Mouse (Mus musculus) heart, embryonic 14.5 days (tissue): ENCODE results near the gene Cdca4. TPM values are rescaled to one million over a fixed set of nuclear protein-coding genes. Genes with fewer than 3 reads are reported as not detected.

Source experiments
- ATAC-seq: fragments of 200-750 bp; cut with Nextera tagmentation; 2 replicates; pipeline ENCODE4 v1.8.0; 2017; ENCODE audit warnings: low read depth, moderate TSS enrichment; ENCODE audit not compliant: insufficient number of reproducible peaks, insufficient read depth, low FRiP score
- H3K27ac ChIP-seq, 2 experiments: fragments of 200-500 bp in 1 of 2; fragments of 300-500 bp in 1 of 2; sonication (generic) in 1 of 2; replicated peaks in 1 of 2; 2 replicates each; pipeline ENCODE4 v1.5.1; 2012 to 2014; ENCODE audit warnings: low read depth in 2 of 2, low read length in 2 of 2, control low read depth in 1 of 2, mild to moderate bottlenecking in 1 of 2, mixed read lengths in 1 of 2; ENCODE audit not compliant: control insufficient read depth in 1 of 2, insufficient read depth in 1 of 2
- H3K27me3 ChIP-seq: fragments of 300-500 bp; sonication (generic); 2 replicates; pipeline ENCODE4 v1.6.1; 2014; ENCODE audit warnings: mild to moderate bottlenecking, low read length, control low read depth; ENCODE audit not compliant: control insufficient read depth, insufficient read depth
- H3K36me3 ChIP-seq: fragments of 300-500 bp; sonication (generic); 2 replicates; pipeline ENCODE4 v1.6.1; 2014; ENCODE audit warnings: mild to moderate bottlenecking, control low read depth, low read length, mixed read lengths; ENCODE audit not compliant: control insufficient read depth, insufficient read depth
- H3K4me1 ChIP-seq, 2 experiments: fragments of 200-500 bp in 1 of 2; fragments of 300-500 bp in 1 of 2; sonication (generic) in 1 of 2; 2 replicates each; pipeline ENCODE4 v1.6.1; 2012 to 2014; ENCODE audit warnings: low read length in 2 of 2, control low read depth in 1 of 2, mixed read lengths in 1 of 2; ENCODE audit not compliant: control insufficient read depth in 2 of 2, insufficient read depth in 2 of 2
- H3K4me2 ChIP-seq: fragments of 300-500 bp; sonication (generic); 2 replicates; pipeline ENCODE4 v1.6.1; 2014; ENCODE audit warnings: mild to moderate bottlenecking, low read length
- H3K4me3 ChIP-seq, 2 experiments: fragments of 200-500 bp in 1 of 2; fragments of 300-500 bp in 1 of 2; sonication (generic) in 1 of 2; 2 replicates each; pipeline ENCODE4 v1.5.1; 2012 to 2014; ENCODE audit warnings: low read length in 2 of 2, mild to moderate bottlenecking in 2 of 2, control low read depth in 1 of 2, low read depth in 1 of 2, moderate library complexity in 1 of 2; ENCODE audit not compliant: control insufficient read depth in 1 of 2, insufficient read depth in 1 of 2
- H3K9ac ChIP-seq: fragments of 300-500 bp; sonication (generic); 2 replicates; pipeline ENCODE4 v1.6.1; 2014; ENCODE audit warnings: mild to moderate bottlenecking, low read length
- H3K9me3 ChIP-seq: fragments of 300-500 bp; sonication (generic); 2 replicates; pipeline ENCODE4 v1.6.1; 2016; ENCODE audit warnings: low read length, control low read depth; ENCODE audit not compliant: control insufficient read depth
- WGBS: fragments of 180-500 bp; shearing (Covaris S2); extraction: QIAGEN DNeasy Blood & Tissue Kit; methylation state at CpG from one replicate; pipeline ENCODE4 v1.1.7; 2014; 5-methylcytosine and 5-hydroxymethylcytosine counted together
- polyA plus RNA-seq: library from polyadenylated mRNA; unstranded; fragments of >200 nt; fragmentation: Nextera tagmentation; extraction: Ambion mirVana; gene quantifications from 2 replicates; pipeline ENCODE4 v1.2.1, GENCODE M21; 2014

The Cdca4 gene
- polyA plus RNA-seq, 1 experiment from 2014 or later = 42.0 TPM

DNA sequence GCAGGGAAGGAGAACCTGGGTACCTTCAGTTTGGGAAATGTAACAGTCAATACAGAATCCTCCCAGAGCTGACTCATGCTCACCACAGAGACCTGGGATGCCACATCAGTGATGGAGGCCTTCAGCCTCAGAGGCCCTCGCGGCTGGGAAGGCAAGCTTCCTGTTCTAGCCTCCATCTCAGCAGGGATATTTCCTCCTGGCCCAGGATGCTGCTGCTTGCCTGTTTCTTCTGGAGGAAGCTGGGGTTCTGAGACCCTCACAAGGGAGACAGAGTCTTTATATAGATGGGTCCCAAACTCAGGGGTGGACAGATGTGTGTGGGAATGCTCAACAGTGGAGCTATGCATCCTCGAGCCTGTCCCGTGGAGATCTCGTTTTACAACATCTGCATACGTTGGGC lies 55.2 kb downstream of the Cdca4 start:
- Histone ChIP-seq H3K36me3 (no peaks in the 10 kb centered on the region), H3K9ac (no peak overlapping the region), H3K9me3 (peaks cover 5% of the 10 kb centered on the region), H3K4me3 (no peak overlapping the region), H3K4me2 (no peak overlapping the region; the same call in 1 of the 2 replicates), H3K27me3 (no peaks in the 10 kb centered on the region), H3K4me1 (peaks cover 4 to 8% of the 10 kb centered on the region in 2 experiments; a peak in 1 of 4 replicates), H3K27ac (no peak overlapping the region)
- ATAC-seq = no peak
- WGBS = 79% methylated on average over 6 of the region's 6 CpGs

DNA sequence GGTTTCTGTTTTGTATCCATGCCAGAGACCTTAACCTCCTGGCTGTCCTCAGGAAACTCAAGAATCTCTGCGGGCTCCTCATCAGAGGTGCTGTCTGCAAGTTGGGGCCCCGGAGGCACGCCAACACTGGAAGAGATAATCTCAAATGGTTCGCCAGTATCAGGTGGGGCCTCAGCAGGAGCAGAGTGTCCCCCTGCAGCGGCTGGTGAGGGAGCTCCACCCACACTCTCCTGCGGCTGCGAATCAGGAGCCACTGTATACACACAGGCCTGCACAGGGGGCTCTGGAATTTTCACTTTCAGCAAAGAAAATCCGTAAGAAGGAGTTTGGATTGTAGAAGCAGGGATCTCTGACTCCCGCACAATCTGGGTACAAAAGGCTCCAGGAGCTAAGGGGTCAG lies 55.9 kb downstream of the Cdca4 start:
- peak overlapping the region; percentile 32 for H3K4me2 ChIP-seq

GRCm38 (mm10) chr12:112772306-112772705 lies 56.9 kb downstream of the Cdca4 start:
- H3K36me3 ChIP-seq = no peaks in the 10 kb centered on the region

More for the DNA sequence above, 55.9 kb downstream of the Cdca4 start:
- WGBS = 12% methylated on average over 9 of the region's 9 CpGs
- no peak overlapping the region for H3K4me3 ChIP-seq
- 0 out of 2 replicates have a peak overlapping the region, but pooled peaks have one; percentile 6 for H3K9ac ChIP-seq
- no peaks in the 10 kb centered on the region for H3K36me3 ChIP-seq
- H3K27me3 ChIP-seq = no peaks in the 10 kb centered on the region
- no peak; the same call in 1 of the 2 replicates for ATAC-seq
- peaks cover 5% of the 10 kb centered on the region for H3K9me3 ChIP-seq
- H3K4me1 ChIP-seq = peaks cover 4 to 8% of the 10 kb centered on the region in 2 experiments; a peak in 1 of 4 replicates
- H3K27ac ChIP-seq = no peak overlapping the region

GRCm38 (mm10) chr12:112770396-112770795 lies 58.8 kb downstream of the Cdca4 start:
- Histone ChIP-seq H3K36me3 (no peaks in the 10 kb centered on the region), H3K9ac (no peak overlapping the region), H3K27ac (no peak overlapping the region), H3K27me3 (no peaks in the 10 kb centered on the region), H3K4me2 (no peak overlapping the region), H3K9me3 (peaks cover 1% of the 10 kb centered on the region), H3K4me1 (peaks cover 4 to 8% of the 10 kb centered on the region in 2 experiments; a peak in 1 of 4 replicates), H3K4me3 (no peak overlapping the region)
- no peak for ATAC-seq
- 70% methylated on average over 4 of the region's 4 CpGs for WGBS

More at GRCm38 (mm10) chr12:112772306-112772705, 56.9 kb downstream of the Cdca4 start:
- Histone ChIP-seq H3K4me1 (peaks cover 4 to 8% of the 10 kb centered on the region in 2 experiments; a peak in 1 of 4 replicates), H3K27me3 (no peaks in the 10 kb centered on the region), H3K4me2 (no peak overlapping the region), H3K4me3 (no peak overlapping the region), H3K9me3 (peaks cover 5% of the 10 kb centered on the region), H3K9ac (no peak overlapping the region), H3K27ac (no peak overlapping the region)
- ATAC-seq = no peak
- WGBS = 89% methylated on average over 14 of the region's 14 CpGs

Other genes starting within 250 kb of the Cdca4 start
- 2.9 and 3.6 TPM in 2 replicates for gene Inf2, start 240.6 kb downstream of the Cdca4 start, polyA plus RNA-seq
- 88.3 and 89.7 TPM in 2 replicates for gene Adssl1, start 209.4 kb downstream of the Cdca4 start, polyA plus RNA-seq
- 136 and 153 TPM in 2 replicates for gene Siva1, start 184.7 kb downstream of the Cdca4 start, polyA plus RNA-seq
- 163 and 182 TPM in 2 replicates for gene Akt1, start 154.5 kb downstream of the Cdca4 start, polyA plus RNA-seq
- gene Zbtb42, start 150.6 kb downstream of the Cdca4 start, polyA plus RNA-seq = 5.3 and 6.7 TPM in 2 replicates
- 5.0 and 6.1 TPM in 2 replicates for gene Cep170b, start 109.0 kb downstream of the Cdca4 start, polyA plus RNA-seq
- gene Pld4, start 68.8 kb downstream of the Cdca4 start, polyA plus RNA-seq = 6.0 and 6.8 TPM in 2 replicates
- 1.9 and 3.1 TPM in 2 replicates for gene Ahnak2, start 26.8 kb downstream of the Cdca4 start, polyA plus RNA-seq
- 7.1 and 7.9 TPM in 2 replicates for gene Clba1, start 20.5 kb downstream of the Cdca4 start, polyA plus RNA-seq
- 0.08 and 0.15 TPM in 2 replicates for gene Gpr132, start 38.8 kb upstream of the Cdca4 start, polyA plus RNA-seq
- 3.4 and 4.7 TPM in 2 replicates for gene Jag2, start 100.4 kb upstream of the Cdca4 start, polyA plus RNA-seq
- 44.2 and 53.9 TPM in 2 replicates for gene Nudt14, start 112.7 kb upstream of the Cdca4 start, polyA plus RNA-seq
- 19.4 and 25.9 TPM in 2 replicates for gene Btbd6, start 147.1 kb upstream of the Cdca4 start, polyA plus RNA-seq
- gene Brf1, start 171.3 kb upstream of the Cdca4 start, polyA plus RNA-seq = 40.5 and 42.5 TPM in 2 replicates
- gene Pacs2, start 185.1 kb upstream of the Cdca4 start, polyA plus RNA-seq = 7.1 and 7.6 TPM in 2 replicates
- not detected in 2 replicates for gene Tex22, start 245.1 kb upstream of the Cdca4 start, polyA plus RNA-seq